Mouse (Mus musculus): ENCODE results near the gene Tmtc2. TPM values are rescaled to one million over a fixed set of nuclear protein-coding genes. Genes with fewer than 3 reads are reported as not detected.

Tmtc2 gene
- polyA plus RNA-seq, 1 experiment from 2014 or later = 4.9 TPM

DNA sequence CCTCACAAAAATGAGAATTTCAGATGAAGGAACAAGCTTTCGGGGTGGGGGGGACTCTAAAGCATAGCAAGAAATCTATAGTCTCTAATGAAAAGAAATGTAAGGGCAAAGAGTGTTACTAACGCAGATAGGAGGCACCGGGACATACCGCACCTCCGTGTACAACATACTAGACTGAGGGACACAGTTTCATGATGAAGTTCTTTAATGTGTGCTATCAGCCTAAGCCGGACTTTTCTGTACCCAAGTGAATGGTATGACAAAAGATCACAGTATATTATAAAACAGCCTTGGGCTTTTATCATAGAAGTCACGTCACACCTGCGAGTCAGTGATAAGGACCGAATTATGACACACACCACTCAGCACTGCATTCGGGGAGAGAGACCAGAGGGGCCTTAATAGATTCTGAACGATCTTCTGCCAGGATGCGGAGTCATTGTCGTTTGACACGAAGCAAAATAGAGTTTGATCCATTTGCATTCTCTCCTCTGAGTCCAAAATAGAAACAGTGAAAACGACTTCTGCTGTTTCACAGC is 156.3 kb downstream of the Tmtc2 start:
- H3K9ac ChIP-seq (ENCODE audit: low read depth, low read length) = no peak overlapping the region
- no peak for ATAC-seq
- no peak overlapping the region for H3K4me3 ChIP-seq (ENCODE audit: low read depth, low read length)
- H3K27me3 ChIP-seq (replicated peaks; ENCODE audit: control insufficient read depth, insufficient read depth, low read length) = no peaks in the 10 kb centered on the region
- 71% methylated on average over 15 of the region's 15 CpGs for WGBS
- TF ChIP-seq CTCF (IDR thresholded peaks at IDR 0.05; ENCODE audit: low read depth) = no peak
- no peak overlapping the region for H3K4me2 ChIP-seq (replicated peaks; ENCODE audit: low read depth)
- no peaks in the 10 kb centered on the region for H3K4me1 ChIP-seq (replicated peaks; ENCODE audit: control insufficient read depth, insufficient read depth, low read length)
- H3K36me3 ChIP-seq (ENCODE audit: control insufficient read depth, insufficient read depth) = 0 out of 2 replicates have a peak, but pooled peaks cover 10% of the 10 kb centered on the region
- no peak overlapping the region for H3K27ac ChIP-seq (ENCODE audit: low read depth, low read length)
- no peaks in the 10 kb centered on the region for H3K9me3 ChIP-seq (ENCODE audit: control insufficient read depth)

GRCm38 (mm10) chr10:105416601-105417000 is 157.7 kb downstream of the Tmtc2 start:
- Histone ChIP-seq H3K4me1 (replicated peaks; ENCODE audit: control insufficient read depth, insufficient read depth, low read length) (no peaks in the 10 kb centered on the region), H3K9ac (ENCODE audit: low read depth, low read length) (no peak overlapping the region), H3K4me3 (ENCODE audit: low read depth, low read length) (no peak overlapping the region), H3K36me3 (ENCODE audit: control insufficient read depth, insufficient read depth) (0 out of 2 replicates have a peak, but pooled peaks cover 10% of the 10 kb centered on the region), H3K27me3 (replicated peaks; ENCODE audit: control insufficient read depth, insufficient read depth, low read length) (no peaks in the 10 kb centered on the region), H3K9me3 (ENCODE audit: control insufficient read depth) (no peaks in the 10 kb centered on the region), H3K27ac (ENCODE audit: low read depth, low read length) (no peak overlapping the region), H3K4me2 (replicated peaks; ENCODE audit: low read depth) (no peak overlapping the region)
- ATAC-seq = no peak
- 80% methylated on average over 4 of the region's 4 CpGs for WGBS
- TF ChIP-seq CTCF (IDR thresholded peaks at IDR 0.05; ENCODE audit: low read depth) = no peak

DNA sequence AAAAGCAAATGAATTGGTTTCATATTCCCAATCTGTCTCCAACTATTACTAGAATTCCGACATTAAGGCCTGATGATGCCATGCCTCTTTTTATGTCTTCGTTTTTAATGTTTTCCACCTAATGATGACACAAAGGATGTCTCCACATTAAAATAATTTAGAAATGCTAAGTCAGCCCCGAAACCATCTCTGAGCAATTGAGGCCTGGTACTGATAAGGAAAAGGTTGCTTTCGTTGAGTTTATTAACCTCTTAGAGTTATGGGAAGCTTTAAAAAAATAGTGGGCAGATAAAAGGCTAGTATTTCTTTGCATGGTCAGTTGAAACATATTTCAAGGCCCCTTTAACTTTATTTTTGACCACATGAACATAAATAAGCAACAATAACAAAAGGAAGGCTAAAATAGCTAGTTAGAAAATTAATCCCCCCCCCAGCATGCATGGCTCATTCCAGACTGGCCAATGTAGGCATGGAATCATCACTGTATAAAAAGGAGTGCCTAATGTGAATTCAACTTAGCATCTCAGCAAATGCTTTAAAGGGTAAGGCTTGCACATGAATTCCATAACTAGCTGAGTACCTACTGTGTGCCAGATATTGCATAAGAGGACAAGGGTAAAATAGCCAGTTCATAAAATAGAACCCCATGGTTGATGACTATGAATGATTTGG is 168.3 kb downstream of the Tmtc2 start:
- H3K9ac ChIP-seq (ENCODE audit: low read depth, low read length) = no peak overlapping the region
- H3K9me3 ChIP-seq (ENCODE audit: control insufficient read depth) = no peaks in the 10 kb centered on the region
- no peak for TF ChIP-seq CTCF (IDR thresholded peaks at IDR 0.05; ENCODE audit: low read depth)
- no peak overlapping the region for H3K27ac ChIP-seq (ENCODE audit: low read depth, low read length)
- H3K27me3 ChIP-seq (replicated peaks; ENCODE audit: control insufficient read depth, insufficient read depth, low read length) = no peaks in the 10 kb centered on the region
- no peak overlapping the region for H3K4me3 ChIP-seq (ENCODE audit: low read depth, low read length)
- H3K4me2 ChIP-seq (replicated peaks; ENCODE audit: low read depth) = no peak overlapping the region
- no peaks in the 10 kb centered on the region for H3K36me3 ChIP-seq (ENCODE audit: control insufficient read depth, insufficient read depth)
- 0 out of 2 replicates have a peak, but pooled peaks cover 3% of the 10 kb centered on the region for H3K4me1 ChIP-seq (replicated peaks; ENCODE audit: control insufficient read depth, insufficient read depth, low read length)
- WGBS = 86% methylated on average over 4 of the region's 4 CpGs
- no peak for ATAC-seq

- 0 out of 2 replicates have a peak, but pooled peaks cover 1% of the 10 kb centered on the region for H3K4me1 ChIP-seq (replicated peaks; ENCODE audit: control insufficient read depth, insufficient read depth, low read length)
- H3K27me3 ChIP-seq (replicated peaks; ENCODE audit: control insufficient read depth, insufficient read depth, low read length) = no peaks in the 10 kb centered on the region
- H3K9me3 ChIP-seq (ENCODE audit: control insufficient read depth) = no peaks in the 10 kb centered on the region
- no peak for TF ChIP-seq CTCF (IDR thresholded peaks at IDR 0.05; ENCODE audit: low read depth)
- no peak overlapping the region for H3K4me2 ChIP-seq (replicated peaks; ENCODE audit: low read depth)
- ATAC-seq = no peak
- no peak overlapping the region for H3K9ac ChIP-seq (ENCODE audit: low read depth, low read length)
- H3K4me3 ChIP-seq (ENCODE audit: low read depth, low read length) = no peak overlapping the region
- H3K27ac ChIP-seq (ENCODE audit: low read depth, low read length) = no peak overlapping the region
- no peaks in the 10 kb centered on the region for H3K36me3 ChIP-seq (ENCODE audit: control insufficient read depth, insufficient read depth)
- WGBS = 71% methylated on average over 3 of the region's 3 CpGs
Measured at GRCm38 (mm10) chr10:105403931-105404330, 170.3 kb downstream of the Tmtc2 start.

DNA sequence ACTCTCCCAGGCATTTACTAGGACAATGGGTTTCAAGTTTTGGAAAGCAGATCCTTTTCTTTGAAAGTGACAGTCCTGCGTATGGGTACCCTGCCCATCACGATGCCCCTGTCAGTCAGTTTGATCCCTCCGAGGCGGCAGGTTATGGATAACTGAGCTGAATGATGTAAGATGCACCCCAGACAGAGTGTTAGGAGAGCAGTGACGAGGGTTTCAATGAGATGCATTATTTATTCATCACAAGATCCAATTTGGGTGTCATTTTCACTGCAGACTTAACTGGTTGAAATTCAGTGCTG is 171.8 kb downstream of the Tmtc2 start:
- Histone ChIP-seq H3K4me1 (replicated peaks; ENCODE audit: control insufficient read depth, insufficient read depth, low read length) (no peaks in the 10 kb centered on the region), H3K27me3 (replicated peaks; ENCODE audit: control insufficient read depth, insufficient read depth, low read length) (no peaks in the 10 kb centered on the region), H3K4me2 (replicated peaks; ENCODE audit: low read depth) (no peak overlapping the region), H3K9me3 (ENCODE audit: control insufficient read depth) (no peaks in the 10 kb centered on the region), H3K4me3 (ENCODE audit: low read depth, low read length) (no peak overlapping the region), H3K27ac (ENCODE audit: low read depth, low read length) (no peak overlapping the region), H3K9ac (ENCODE audit: low read depth, low read length) (no peak overlapping the region), H3K36me3 (ENCODE audit: control insufficient read depth, insufficient read depth) (no peaks in the 10 kb centered on the region)
- no peak for ATAC-seq
- WGBS = 90% methylated on average over 5 of the region's 5 CpGs
- no peak for TF ChIP-seq CTCF (IDR thresholded peaks at IDR 0.05; ENCODE audit: low read depth)

DNA sequence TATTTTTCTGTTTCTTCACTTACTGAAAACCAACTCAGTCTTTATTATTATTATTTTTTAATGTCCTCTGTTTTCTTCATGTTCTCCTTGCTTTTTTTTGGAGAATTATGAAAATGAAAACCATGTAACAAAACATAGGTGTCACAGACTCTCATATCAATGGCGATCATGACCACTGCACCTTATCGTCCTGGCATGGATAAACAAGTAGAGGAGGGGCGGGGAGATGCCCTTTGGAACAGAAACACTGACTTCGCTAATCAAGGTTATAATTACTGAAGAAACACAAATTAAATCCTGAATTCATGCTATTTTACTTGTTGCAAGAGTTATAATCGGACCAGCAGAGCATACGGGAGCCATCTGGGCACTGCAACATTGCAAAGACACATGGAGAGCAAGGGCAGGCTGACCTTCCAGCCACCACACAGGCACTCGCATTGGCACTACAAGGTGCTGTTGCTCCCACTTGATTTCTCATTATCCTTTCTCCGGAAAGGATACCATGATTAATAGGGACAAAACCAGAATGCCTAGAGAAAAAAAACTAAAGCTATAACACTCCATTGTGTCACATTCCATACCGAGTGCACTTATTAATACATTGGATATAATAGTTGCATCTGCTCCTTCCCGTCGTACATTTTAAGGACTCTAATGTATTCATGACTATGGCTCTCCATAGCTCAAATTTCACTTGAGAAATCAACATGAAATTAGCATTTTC is 172.3 kb downstream of the Tmtc2 start:
- Histone ChIP-seq H3K9ac (ENCODE audit: low read depth, low read length) (no peak overlapping the region), H3K27me3 (replicated peaks; ENCODE audit: control insufficient read depth, insufficient read depth, low read length) (no peaks in the 10 kb centered on the region), H3K4me3 (ENCODE audit: low read depth, low read length) (no peak overlapping the region), H3K27ac (ENCODE audit: low read depth, low read length) (no peak overlapping the region), H3K36me3 (ENCODE audit: control insufficient read depth, insufficient read depth) (no peaks in the 10 kb centered on the region), H3K4me2 (replicated peaks; ENCODE audit: low read depth) (no peak overlapping the region), H3K4me1 (replicated peaks; ENCODE audit: control insufficient read depth, insufficient read depth, low read length) (no peaks in the 10 kb centered on the region), H3K9me3 (ENCODE audit: control insufficient read depth) (no peaks in the 10 kb centered on the region)
- ATAC-seq = no peak
- no peak for TF ChIP-seq CTCF (IDR thresholded peaks at IDR 0.05; ENCODE audit: low read depth)
- WGBS = 73% methylated on average over 11 of the region's 11 CpGs

All from intestine, postnatal 0 days (tissue).